ENCODE assay signal across 29 mouse cellular contexts in genomic region chr8:102475166-102475802, GRCm38 (mm10).
"Had no signal": no experiment of that assay in that cellular context is flagged by ENCODE, and none has a peak within 500 bp of the region (broad histone marks: within the 10 kb centered on the region; RNA-seq: fewer than 3 reads in every experiment).

No protein-coding gene starts in this region.

- H3K36me3 ChIP-seq: embryonic facial prominence, embryonic 10.5 days; embryonic facial prominence, embryonic 12.5 days; embryonic facial prominence, embryonic 13.5 days; embryonic facial prominence, embryonic 15.5 days; forebrain, embryonic 10.5 days; forebrain, embryonic 12.5 days; forebrain, embryonic 15.5 days had no signal

- H3K4me3 ChIP-seq: embryonic facial prominence, embryonic 10.5 days; embryonic facial prominence, embryonic 12.5 days; embryonic facial prominence, embryonic 13.5 days; embryonic facial prominence, embryonic 15.5 days; erythroblast, embryonic 14.5 days; forebrain, embryonic 10.5 days; forebrain, embryonic 12.5 days; forebrain, embryonic 13.5 days; forebrain, embryonic 15.5 days; gastrocnemius, adult 2 months; heart, adult 2 months had no signal

- H3K4me1 ChIP-seq: embryonic facial prominence, embryonic 10.5 days; embryonic facial prominence, embryonic 12.5 days; embryonic facial prominence, embryonic 13.5 days; embryonic facial prominence, embryonic 15.5 days; forebrain, embryonic 10.5 days; forebrain, embryonic 12.5 days; forebrain, embryonic 13.5 days; forebrain, embryonic 15.5 days had no signal

- ATAC-seq: forebrain, embryonic 13.5 days; forebrain, embryonic 14.5 days; forebrain, embryonic 15.5 days; forebrain, embryonic 16.5 days; forebrain, postnatal 0 days had no signal

- DNase-seq: cerebellum, adult 2 months; cerebellum, adult 8-10 months; cerebellum, adult 9-10 months; cerebellum, adult 9-11 months; cerebellum, postnatal 10 days; cerebellum, postnatal 14 days; cerebellum, postnatal 25 days; cerebellum, postnatal 36 days; embryo, embryonic 11 days; forebrain, postnatal 0 days; gastrocnemius, adult 2 months; gastrocnemius, postnatal 10 days; gastrocnemius, postnatal 14 days; gastrocnemius, postnatal 25 days; gastrocnemius, postnatal 36 days; heart, adult 11 months; heart, adult 18-20 months; heart, adult 2 months had no signal

- H3K27ac ChIP-seq: embryonic facial prominence, embryonic 10.5 days; embryonic facial prominence, embryonic 12.5 days; embryonic facial prominence, embryonic 13.5 days; embryonic facial prominence, embryonic 15.5 days; forebrain, embryonic 10.5 days; forebrain, embryonic 12.5 days; forebrain, embryonic 13.5 days; forebrain, embryonic 15.5 days; gastrocnemius, adult 2 months; heart, adult 2 months had no signal

- H3K9me3 ChIP-seq: embryonic facial prominence, embryonic 10.5 days; embryonic facial prominence, embryonic 12.5 days; embryonic facial prominence, embryonic 13.5 days; embryonic facial prominence, embryonic 15.5 days; forebrain, embryonic 10.5 days; forebrain, embryonic 12.5 days; forebrain, embryonic 13.5 days; forebrain, embryonic 15.5 days had no signal

- H3K4me2 ChIP-seq: embryonic facial prominence, embryonic 12.5 days; embryonic facial prominence, embryonic 13.5 days; embryonic facial prominence, embryonic 15.5 days; forebrain, embryonic 12.5 days; forebrain, embryonic 13.5 days; forebrain, embryonic 15.5 days had no signal

- H3K9ac ChIP-seq: embryonic facial prominence, embryonic 12.5 days; embryonic facial prominence, embryonic 13.5 days; embryonic facial prominence, embryonic 15.5 days; forebrain, embryonic 12.5 days; forebrain, embryonic 13.5 days; forebrain, embryonic 15.5 days; forebrain, postnatal 0 days had no signal

- H3K27me3 ChIP-seq: embryonic facial prominence, embryonic 12.5 days; embryonic facial prominence, embryonic 13.5 days; embryonic facial prominence, embryonic 15.5 days; forebrain, embryonic 12.5 days; forebrain, embryonic 13.5 days; forebrain, embryonic 15.5 days had no signal
